In the genomic region with DNA sequence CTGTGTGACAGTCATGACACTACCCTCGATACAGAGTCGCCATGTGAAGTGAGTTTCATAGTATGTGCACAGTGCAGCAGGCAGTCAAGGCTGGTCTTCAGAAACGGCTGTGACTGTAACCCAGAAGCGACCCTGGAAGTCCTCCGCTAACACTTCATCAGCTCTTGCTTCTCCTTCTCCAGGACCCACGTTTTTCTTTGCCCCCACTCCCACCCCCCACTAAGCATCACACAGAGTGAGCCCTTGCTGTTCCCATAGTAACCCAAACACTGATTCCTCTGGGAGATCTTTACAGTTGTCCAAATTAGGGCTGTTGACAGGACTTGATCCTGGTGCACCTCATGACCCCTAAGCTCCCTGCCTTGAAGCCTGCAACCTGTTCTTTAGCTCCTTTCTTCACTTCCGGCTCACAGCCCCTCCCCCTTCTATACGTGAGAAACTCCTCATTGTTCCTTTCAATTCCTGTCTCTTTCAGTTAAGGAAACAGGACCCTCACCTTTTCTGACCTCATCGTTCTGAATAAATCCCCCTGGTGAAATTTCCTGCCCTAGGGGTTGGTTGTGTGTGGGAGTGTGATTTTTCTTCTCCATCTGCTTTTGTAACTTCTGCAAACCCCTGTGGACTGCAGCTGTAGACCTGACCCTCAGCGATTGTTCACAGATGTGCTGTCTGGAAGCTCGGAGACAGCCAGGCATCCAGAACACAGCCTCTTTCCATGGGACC, we compare ENCODE assay signal across 11 mouse cellular contexts. TPM values are rescaled to one million over a fixed set of nuclear protein-coding genes. Genes with fewer than 3 reads are reported as not detected.
A peak's percentile ranks its signal among the peaks of the same experiment; 100 is the strongest.
DNase-seq lines count a peak whose midpoint lies in the region; ATAC-seq lines count a peak whose summit lies in the region.
"Had no signal": no experiment of that assay in that cellular context is flagged by ENCODE, and none has a peak within 500 bp of the region (broad histone marks: within the 10 kb centered on the region; RNA-seq: fewer than 3 reads in every experiment).

No protein-coding gene starts in this region.

- no peaks in the 10 kb centered on the region for H3K27me3 ChIP-seq in kidney, embryonic 14.5 days (ENCODE audit: control insufficient read depth, insufficient read depth, low read length)
- no peaks in the 10 kb centered on the region for H3K27me3 ChIP-seq in embryonic facial prominence, embryonic 14.5 days (replicated peaks; ENCODE audit: control insufficient read depth, insufficient read depth, low read length)
- no peaks in the 10 kb centered on the region for H3K27me3 ChIP-seq in limb, embryonic 12.5 days

- no peak overlapping the region for H3K4me2 ChIP-seq in kidney, embryonic 14.5 days (replicated peaks; ENCODE audit: low read depth, low read length)
- no peak overlapping the region for H3K4me2 ChIP-seq in embryonic facial prominence, embryonic 14.5 days (ENCODE audit: low read depth, low read length)
- H3K4me2 ChIP-seq in limb, embryonic 12.5 days = peak overlapping the region; percentile 24
- H3K4me2 ChIP-seq: liver, embryonic 11.5 days had no signal

- no peak overlapping the region for H3K27ac ChIP-seq in kidney, embryonic 14.5 days (ENCODE audit: low read depth, low read length)
- 0 out of 2 replicates have a peak overlapping the region, but pooled peaks have one; percentile 28 for H3K27ac ChIP-seq in embryonic facial prominence, embryonic 14.5 days (replicated peaks; ENCODE audit: low read depth, low read length)
- peak overlapping the region; percentile 83 for H3K27ac ChIP-seq in limb, embryonic 12.5 days

- H3K36me3 ChIP-seq in kidney, embryonic 14.5 days (ENCODE audit: control insufficient read depth, insufficient read depth, low read length) = no peaks in the 10 kb centered on the region
- H3K36me3 ChIP-seq in embryonic facial prominence, embryonic 14.5 days (ENCODE audit: control insufficient read depth, insufficient read depth, low read length) = no peaks in the 10 kb centered on the region
- H3K36me3 ChIP-seq in limb, embryonic 12.5 days = no peaks in the 10 kb centered on the region

- H3K9me3 ChIP-seq in kidney, embryonic 14.5 days (ENCODE audit: control insufficient read depth, low read length) = no peaks in the 10 kb centered on the region
- H3K9me3 ChIP-seq in embryonic facial prominence, embryonic 14.5 days (ENCODE audit: control insufficient read depth, low read length) = no peaks in the 10 kb centered on the region
- H3K9me3 ChIP-seq in limb, embryonic 12.5 days = no peaks in the 10 kb centered on the region

- no peak for DNase-seq in kidney, adult 11 months
- peak; percentile 94 for DNase-seq in R1 (ENCODE audit: low read depth, low spot score)
- peak; percentile 64 for DNase-seq in embryonic facial prominence, embryonic 14.5 days (ENCODE audit: low spot score)
- no peak for DNase-seq in adrenal gland, adult 2 months
- no peak for DNase-seq in adipocyte (ENCODE audit: low spot score)
- no peak for DNase-seq in urinary bladder, postnatal 36 days (ENCODE audit: low spot score in 2 of 2)
- DNase-seq: thymus, postnatal 14 days had no signal

- ATAC-seq in kidney, embryonic 14.5 days (ENCODE audit: low FRiP score, low TSS enrichment) = peak; percentile 53; the same call in 1 of the 2 replicates
- peak; percentile 73 for ATAC-seq in embryonic facial prominence, embryonic 14.5 days (ENCODE audit: low read depth)
- ATAC-seq in limb, embryonic 12.5 days (ENCODE audit: insufficient number of reproducible peaks, insufficient read depth, low FRiP score, low TSS enrichment, low read depth) = peak; percentile 75

- peaks cover 21% of the 10 kb centered on the region for H3K4me1 ChIP-seq in kidney, embryonic 14.5 days (ENCODE audit: control insufficient read depth, insufficient read depth, low read length)
- peaks cover 10% of the 10 kb centered on the region for H3K4me1 ChIP-seq in embryonic facial prominence, embryonic 14.5 days (ENCODE audit: control insufficient read depth, insufficient read depth, low read length)
- peaks cover 41% of the 10 kb centered on the region for H3K4me1 ChIP-seq in limb, embryonic 12.5 days (replicated peaks)

- 25% methylated on average over 11 of the region's 11 CpGs for WGBS in kidney, embryonic 14.5 days
- 21% methylated on average over 11 of the region's 11 CpGs for WGBS in embryonic facial prominence, embryonic 14.5 days
- 23% methylated on average over 11 of the region's 11 CpGs for whole genome bisulfite sequencing in limb, embryonic 12.5 days

- no peak overlapping the region for H3K4me3 ChIP-seq in kidney, embryonic 14.5 days (ENCODE audit: low read length)
- no peak overlapping the region for H3K4me3 ChIP-seq in embryonic facial prominence, embryonic 14.5 days (ENCODE audit: low read depth, low read length)
- no peak overlapping the region for H3K4me3 ChIP-seq in limb, embryonic 12.5 days (replicated peaks)

- no peak overlapping the region for H3K9ac ChIP-seq in kidney, embryonic 14.5 days (ENCODE audit: low read depth, low read length)
- H3K9ac ChIP-seq in embryonic facial prominence, embryonic 14.5 days (ENCODE audit: low read depth, low read length) = no peak overlapping the region
- H3K9ac ChIP-seq in limb, embryonic 12.5 days (replicated peaks) = no peak overlapping the region

RNA-seq across cellular contexts. Expression of gene Gprc5d, which starts 18.5 kb away (rescaled TPM):
- not detected in 2 replicates for polyA plus RNA-seq in kidney, embryonic 14.5 days (2014; fragmentation: Nextera tagmentation; extraction: Ambion mirVana)
- 0.21 TPM in 1 of 2 replicates, not detected in the other for polyA plus RNA-seq in embryonic facial prominence, embryonic 14.5 days (2014; fragmentation: Nextera tagmentation; extraction: Ambion mirVana)
- polyA plus RNA-seq in limb, embryonic 12.5 days (2016; fragmentation: Nextera tagmentation; extraction: Ambion mirVana) = not detected in 2 replicates
- total RNA-seq in adrenal gland, adult 2 months (2021) = not detected
- polyA plus RNA-seq in adrenal gland, adult 2 months (2012; rRNA removed) = not detected in 2 replicates
- total RNA-seq: hematopoietic stem cell, adult 5-6 weeks had no signal

Comparison
In these comparisons a context has a peak if more than half of its experiments do, and no peak if none do; other contexts are left out.
1. DNase-seq: peak in R1 (single experiment) and embryonic facial prominence, embryonic 14.5 days (single experiment); none in kidney, adult 11 months (single experiment), adrenal gland, adult 2 months (single experiment), adipocyte (single experiment) and urinary bladder, postnatal 36 days (0 of 2).
2. Peak in every context shown above with its lines, with median percentiles within 50 percentile points of each other: ATAC-seq.